Mouse (Mus musculus) heart, postnatal 36 days (tissue): ENCODE results near the gene Gm35134. TPM values are rescaled to one million over a fixed set of nuclear protein-coding genes. Genes with fewer than 3 reads are reported as not detected.
"Not testable (repeated sequence)": the region's sequence is repeated elsewhere in the genome, so short reads cannot be mapped to it uniquely, and the experiment has no call there.

Source experiments
- DNase-seq, 2 experiments: peaks; one replicate each; pipeline ENCODE4 v3.0.0; 2021 to 2022
- intact Hi-C: fragments of 180-260 bp; cut with DNase I; formaldehyde crosslinking; loops from one replicate; pipeline ENCODE4 v1.15.1; 2025
- total RNA-seq, 2 experiments: library from RNA; stranded (reverse); gene quantifications; 2 replicates each; pipeline ENCODE4 v1.2.3; 2021

Gm35134 gene
- total RNA-seq: not detected

DNA sequence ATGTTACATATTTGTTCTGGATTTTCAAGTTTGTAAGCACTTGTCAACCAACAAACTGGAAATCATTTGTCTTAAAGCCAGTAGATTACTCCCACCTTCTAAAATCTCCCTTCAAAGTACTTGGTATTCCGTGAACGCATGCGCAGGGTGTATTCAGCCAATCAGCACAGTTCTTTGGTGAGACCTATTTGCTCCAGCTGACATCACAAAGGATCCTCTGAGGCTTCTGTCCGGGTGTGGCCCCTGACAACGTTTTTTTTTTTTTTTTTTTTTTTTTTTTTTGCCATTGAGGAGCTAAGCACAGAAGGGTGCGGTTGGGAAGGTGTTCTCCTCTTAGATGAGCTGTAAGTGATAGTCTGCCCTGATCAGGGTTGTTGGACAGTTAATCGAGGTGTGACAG lies at the start of gene Gm35134:
TSS of gene Gm35134 (plus strand) at position 301 of the 400 bp plus-strand sequence.
- DNase-seq, intact Hi-C loops: not testable (repeated sequence)
